Mouse (Mus musculus) CH12.LX (cell line): ENCODE measurements around the gene Hkdc1. TPM values are rescaled to one million over a fixed set of nuclear protein-coding genes. Genes with fewer than 3 reads are reported as not detected.

Experiments used
- DNase-seq: peaks from one replicate; pipeline ENCODE4 v3.0.0-alpha.2; 2013; ENCODE audit errors: extremely low read depth
- H3K27ac ChIP-seq: 2 replicates; pipeline ENCODE4 v1.5.1; 2012; ENCODE audit warnings: low read depth, mild to moderate bottlenecking, control low read depth, moderate library complexity; ENCODE audit not compliant: insufficient read depth
- H3K27me3 ChIP-seq: replicated peaks from 2 replicates; pipeline ENCODE3; 2012; ENCODE audit warnings: inconsistent platforms
- H3K36me3 ChIP-seq, 2 experiments: replicated peaks in 1 of 2; 2 replicates each; pipeline versions ENCODE3 to v1.6.1; 2012; ENCODE audit warnings: inconsistent platforms in 1 of 2, low read length in 1 of 2, mild to moderate bottlenecking in 1 of 2, mixed read lengths in 1 of 2, moderate library complexity in 1 of 2; ENCODE audit not compliant: control insufficient read depth in 1 of 2, insufficient read depth in 1 of 2
- H3K4me1 ChIP-seq, 2 experiments: 2 replicates each; pipeline ENCODE4 v1.6.1; 2012; ENCODE audit warnings: inconsistent platforms in 1 of 2, moderate library complexity in 1 of 2; ENCODE audit not compliant: insufficient read depth in 2 of 2, control insufficient read depth in 1 of 2
- H3K4me2 ChIP-seq: 2 replicates; pipeline ENCODE4 v1.6.1; 2012; ENCODE audit warnings: low read depth, mild to moderate bottlenecking, control low read depth; ENCODE audit not compliant: poor library complexity, insufficient read depth, severe bottlenecking
- H3K4me3 ChIP-seq, 3 experiments: fragments of 150-350 bp in 1 of 3; sonication (generic) in 1 of 3; replicated peaks in 1 of 3; 2 replicates each; pipeline versions ENCODE3 to v1.5.1; 2011 to 2012; ENCODE audit warnings: low read depth in 2 of 3, low read length in 2 of 3, mild to moderate bottlenecking in 2 of 3, moderate library complexity in 2 of 3, control low read depth in 1 of 3, improper control_type of control experiment in 1 of 3, inconsistent platforms in 1 of 3, mixed read lengths in 1 of 3; ENCODE audit not compliant: poor library complexity in 1 of 3
- H3K79me2 ChIP-seq: replicated peaks from 2 replicates; pipeline ENCODE4 v1.6.1; 2012; ENCODE audit warnings: mild to moderate bottlenecking, moderate library complexity; ENCODE audit not compliant: control insufficient read depth, poor library complexity, insufficient read depth, severe bottlenecking; ENCODE audit errors: extremely low read depth
- H3K9ac ChIP-seq: 2 replicates; pipeline ENCODE4 v1.6.1; 2012; ENCODE audit warnings: low read depth, mild to moderate bottlenecking, control low read depth, moderate library complexity; ENCODE audit not compliant: insufficient read depth
- H3K9me3 ChIP-seq: replicated peaks from 2 replicates; pipeline ENCODE3; 2012; ENCODE audit warnings: low read length, inconsistent platforms, mixed read lengths
- BHLHE40 ChIP-seq: IDR thresholded peaks from 2 replicates; pipeline ENCODE4 v1.6.1; 2011; ENCODE audit warnings: mild to moderate bottlenecking, low read depth, low read length, improper control_type of control experiment
- CHD1 ChIP-seq: IDR thresholded peaks from 2 replicates; pipeline ENCODE4 v1.6.1; 2012; ENCODE audit warnings: low read depth, low read length, improper control_type of control experiment, inconsistent platforms
- EP300 ChIP-seq: IDR thresholded peaks from 2 replicates; pipeline ENCODE4 v1.6.1; 2011; ENCODE audit warnings: low read length, improper control_type of control experiment
- ETS1 ChIP-seq: conservative IDR thresholded peaks from 2 replicates; pipeline ENCODE4 v1.6.1; 2012; ENCODE audit warnings: low read depth, mild to moderate bottlenecking, inconsistent platforms, low read length, improper control_type of control experiment, moderate library complexity
- HCFC1 ChIP-seq: IDR thresholded peaks from 2 replicates; pipeline ENCODE4 v1.6.1; 2012; ENCODE audit warnings: low read depth, mild to moderate bottlenecking, inconsistent platforms, low read length, improper control_type of control experiment
- JUN ChIP-seq: IDR thresholded peaks from 2 replicates; pipeline ENCODE4 v1.6.1; 2011; ENCODE audit warnings: low read depth, mild to moderate bottlenecking, low read length, improper control_type of control experiment, moderate library complexity; ENCODE audit not compliant: insufficient read depth
- KAT2A ChIP-seq: IDR thresholded peaks from 2 replicates; pipeline ENCODE4 v1.6.1; 2012; ENCODE audit warnings: low read length, improper control_type of control experiment, inconsistent platforms; ENCODE audit not compliant: insufficient replicate concordance
- MAFK ChIP-seq: IDR thresholded peaks from 2 replicates; pipeline ENCODE4 v1.6.1; 2011; ENCODE audit warnings: low read length, improper control_type of control experiment; ENCODE audit not compliant: insufficient replicate concordance
- MAX ChIP-seq: IDR thresholded peaks from 2 replicates; pipeline ENCODE4 v1.6.1; 2011; ENCODE audit warnings: low read length, improper control_type of control experiment
- MXI1 ChIP-seq: IDR thresholded peaks from 2 replicates; pipeline ENCODE4 v1.6.1; 2011; ENCODE audit warnings: mild to moderate bottlenecking, low read depth, low read length, improper control_type of control experiment
- MYC ChIP-seq: IDR thresholded peaks from 2 replicates; pipeline ENCODE4 v1.6.1; 2011; ENCODE audit warnings: low read depth, mild to moderate bottlenecking, improper control_type of control experiment, low read length
- NRF1 ChIP-seq: IDR thresholded peaks from 2 replicates; pipeline ENCODE4 v1.6.1; 2014; ENCODE audit warnings: low read depth, mild to moderate bottlenecking, inconsistent platforms, low read length, improper control_type of control experiment, moderate library complexity
- POLR2A ChIP-seq: IDR thresholded peaks from 2 replicates; pipeline ENCODE4 v1.6.1; 2011; ENCODE audit warnings: low read depth, mild to moderate bottlenecking, improper control_type of control experiment, low read length
- TBP ChIP-seq: conservative IDR thresholded peaks from 2 replicates; pipeline ENCODE4 v1.6.1; 2011; ENCODE audit warnings: low read depth, low read length, improper control_type of control experiment
- USF1 ChIP-seq: IDR thresholded peaks from 2 replicates; pipeline ENCODE4 v1.6.1; 2014; ENCODE audit warnings: low read depth, mild to moderate bottlenecking, inconsistent platforms, low read length, improper control_type of control experiment
- USF2 ChIP-seq: conservative IDR thresholded peaks from 2 replicates; pipeline ENCODE4 v1.6.1; 2011; ENCODE audit warnings: low read depth, low read length, improper control_type of control experiment
- ZC3H11A ChIP-seq: IDR thresholded peaks from 2 replicates; pipeline ENCODE4 v1.6.1; 2012; ENCODE audit warnings: low read depth, mild to moderate bottlenecking, inconsistent platforms, low read length, improper control_type of control experiment
- ZKSCAN1 ChIP-seq: IDR thresholded peaks from 2 replicates; pipeline ENCODE4 v1.6.1; 2012; ENCODE audit warnings: low read depth, inconsistent platforms, low read length, improper control_type of control experiment, borderline replicate concordance
- ZMIZ1 ChIP-seq: IDR thresholded peaks from 2 replicates; pipeline ENCODE4 v1.6.1; 2012; ENCODE audit warnings: low read depth, mild to moderate bottlenecking, inconsistent platforms, low read length, improper control_type of control experiment
- ZNF384 ChIP-seq: IDR thresholded peaks from 2 replicates; pipeline ENCODE4 v1.6.1; 2012; ENCODE audit warnings: low read depth, low read length, improper control_type of control experiment, inconsistent platforms
- dilution Hi-C: fragments of 300-500 bp; cut with MboI; formaldehyde crosslinking; loops from 2 replicates; pipeline ENCODE4 v1.14.3; 2020; ENCODE audit warnings: low sequenced_read_pairs; ENCODE audit not compliant: extremely low pct_unique_long_range_greater_than_20kb, extremely low pct_ligation_motif_present
- in situ Hi-C: fragments of 300-500 bp; cut with MboI; formaldehyde crosslinking; loops from 3 replicates; pipeline ENCODE4 v1.14.3; 2019; ENCODE audit warnings: low sequenced_read_pairs, low pct_ligation_motif_present, low pct_unique_long_range_greater_than_20kb, mixed read lengths
- polyA plus RNA-seq: library from polyadenylated mRNA; unstranded; fragments of >175 nt; gene quantifications from 2 replicates; pipeline ENCODE4 v1.2.1, GENCODE M21; 2012; ENCODE audit warnings: low read depth; ENCODE audit not compliant: insufficient read length
- total RNA-seq, 2 experiments: library from RNA; depleted of rRNA; stranded (reverse); fragments of 300-350 nt in 1 of 2; fragments of >200 nt in 1 of 2; gene quantifications; 2 replicates each; pipeline ENCODE4 v1.2.3; 2012 to 2014

The Hkdc1 gene
- total and polyA plus RNA-seq, 3 experiments: not detected

DNA sequence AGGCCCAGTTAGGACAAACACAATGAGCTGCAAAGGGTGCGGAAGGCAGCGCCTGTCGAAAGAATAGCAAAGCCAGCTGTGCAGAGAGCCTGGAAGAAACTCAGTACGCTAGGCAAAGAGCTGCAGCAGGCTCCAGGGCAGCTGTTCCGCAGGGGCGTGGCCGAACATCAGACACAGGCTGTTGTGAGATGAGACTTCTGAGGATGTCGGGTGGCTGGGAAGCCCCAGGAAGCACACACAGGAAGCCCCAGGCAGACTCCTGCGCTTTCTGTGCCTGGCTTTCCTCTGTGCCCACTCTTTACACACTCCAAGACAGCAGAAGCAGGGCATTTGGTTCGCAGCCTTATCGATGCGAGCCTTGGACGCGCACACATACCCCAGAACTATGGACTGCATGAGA lies 17.4 kb downstream of the Hkdc1 start:
- no peaks in the 10 kb centered on the region for H3K36me3 ChIP-seq
- TF ChIP-seq ZC3H11A (no peak), ZKSCAN1 (no peak), TBP (no peak), CHD1 (no peak), BHLHE40 (no peak), MYC (no peak), MAX (no peak), MAFK (no peak)
- TF ChIP-seq, all 38 proteins: peak for 0
- Histone ChIP-seq H3K4me3 (no peak overlapping the region), H3K79me2 (no peaks in the 10 kb centered on the region), H3K9me3 (no peaks in the 10 kb centered on the region), H3K4me1 (no peaks in the 10 kb centered on the region), H3K27ac (no peak overlapping the region), H3K9ac (no peak overlapping the region), H3K27me3 (peaks cover 73% of the 10 kb centered on the region), H3K4me2 (no peak overlapping the region)
- in situ Hi-C loops: no loop called here
- DNase-seq: no peak
- dilution Hi-C loops: no loop called here

DNA sequence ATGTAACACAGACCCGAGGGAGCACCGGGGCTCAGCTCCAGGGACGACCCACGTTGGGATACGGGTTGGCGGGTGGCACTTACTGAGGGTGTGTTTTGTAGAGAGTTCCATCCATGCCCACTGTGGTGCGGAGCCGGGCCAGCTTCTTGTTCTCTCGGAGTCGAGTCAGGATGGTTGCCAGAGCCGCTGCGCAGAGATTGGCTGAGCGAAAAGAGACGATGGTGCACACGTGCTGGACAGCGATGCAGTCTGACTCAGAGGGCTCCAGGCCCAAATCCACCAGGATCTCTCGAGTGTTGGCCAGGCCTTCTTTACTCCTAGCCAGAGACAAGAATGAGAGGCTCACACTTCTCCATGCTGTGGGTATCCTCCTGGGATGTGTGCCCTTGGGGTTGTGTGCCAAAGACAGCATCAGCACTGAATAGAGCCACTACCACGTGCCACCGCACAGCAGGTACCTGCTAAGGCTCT lies 20.6 kb downstream of the Hkdc1 start:
- no peaks in the 10 kb centered on the region for H3K79me2 ChIP-seq
- H3K9me3 ChIP-seq: no peaks in the 10 kb centered on the region
- H3K27ac ChIP-seq: no peak overlapping the region
- dilution Hi-C loops: no loop called here
- in situ Hi-C loops: no loop called here
- H3K9ac ChIP-seq: no peak overlapping the region
- H3K4me2 ChIP-seq: no peak overlapping the region
- peaks cover 60% of the 10 kb centered on the region for H3K27me3 ChIP-seq
- H3K4me3 ChIP-seq: no peak overlapping the region
- no peak for DNase-seq
- TF ChIP-seq EP300 (no peak), MXI1 (no peak), USF2 (no peak), KAT2A (no peak), JUN (no peak), ZC3H11A (no peak), ZMIZ1 (no peak), MYC (no peak), NRF1 (no peak), POLR2A (no peak), TBP (no peak), ETS1 (no peak), ZNF384 (no peak), ZKSCAN1 (no peak), USF1 (no peak), HCFC1 (no peak)
- no peaks in the 10 kb centered on the region for H3K4me1 ChIP-seq
- H3K36me3 ChIP-seq: no peaks in the 10 kb centered on the region
